Mouse (Mus musculus) brain, embryonic 14.5 days (tissue): ENCODE results near the gene Rhobtb3. TPM values are rescaled to one million over a fixed set of nuclear protein-coding genes. Genes with fewer than 3 reads are reported as not detected.
"Not testable (repeated sequence)": the region's sequence is repeated elsewhere in the genome, so short reads cannot be mapped to it uniquely, and the experiment has no call there.

Experiments used
- DNase-seq: peaks from one replicate; pipeline ENCODE4 v3.0.0-alpha.2; 2011; ENCODE audit warnings: low read depth
- CTCF ChIP-seq: fragments of 200-500 bp; IDR thresholded peaks from 2 replicates; pipeline ENCODE4 v1.5.1; 2012; ENCODE audit warnings: inconsistent platforms, mild to moderate bottlenecking, moderate library complexity, borderline replicate concordance; ENCODE audit not compliant: insufficient read depth, insufficient read length; ENCODE audit errors: extremely low read depth
- POLR2A ChIP-seq: fragments of 200-500 bp; IDR thresholded peaks from 2 replicates; pipeline ENCODE4 v1.6.1; 2012; ENCODE audit warnings: mild to moderate bottlenecking, inconsistent platforms, borderline replicate concordance; ENCODE audit not compliant: poor library complexity, insufficient read depth, insufficient read length, severe bottlenecking; ENCODE audit errors: extremely low read depth
- polyA plus RNA-seq: library from polyadenylated mRNA; depleted of rRNA; stranded (reverse); fragments of >200 nt; gene quantifications from 2 replicates; pipeline ENCODE4 v1.2.3, GENCODE M21; 2012

Gene Rhobtb3
- polyA plus RNA-seq, 1 experiment, result 25.3 TPM

- peak; percentile 24; the same call in 1 of the 2 replicates for TF ChIP-seq CTCF
- no peak for TF ChIP-seq POLR2A
- peak; percentile 64 for DNase-seq
Measured at GRCm38 (mm10) chr13:75942731-75943130, 994 bp downstream of the Rhobtb3 start.

GRCm38 (mm10) chr13:75941518-75942295 is 2.0 kb downstream of the Rhobtb3 start:
- DNase-seq, result peak; percentile 75
- TF ChIP-seq POLR2A (no peak), CTCF (no peak)

GRCm38 (mm10) chr13:75940791-75941517 is 2.8 kb downstream of the Rhobtb3 start:
- TF ChIP-seq CTCF, result no peak
- no peak for TF ChIP-seq POLR2A
- no peak for DNase-seq

- TF ChIP-seq CTCF (no peak), POLR2A (no peak)
- no peak for DNase-seq
Measured at GRCm38 (mm10) chr13:75938866-75939265, 4.9 kb downstream of the Rhobtb3 start.

- TF ChIP-seq POLR2A, result no peak
- no peak for TF ChIP-seq CTCF
- no peak for DNase-seq
Measured at GRCm38 (mm10) chr13:75933287-75933686, 10.4 kb downstream of the Rhobtb3 start.

GRCm38 (mm10) chr13:75931073-75931472 is 12.7 kb downstream of the Rhobtb3 start:
- no peak for TF ChIP-seq CTCF
- TF ChIP-seq POLR2A, result no peak
- DNase-seq, result peak; percentile 86

- TF ChIP-seq CTCF (no peak), POLR2A (no peak)
- DNase-seq, result no peak
Measured at GRCm38 (mm10) chr13:75930660-75931059, 13.1 kb downstream of the Rhobtb3 start.

- DNase-seq, result no peak
Measured at GRCm38 (mm10) chr13:75930023-75930422, 13.7 kb downstream of the Rhobtb3 start.

GRCm38 (mm10) chr13:75929071-75929470 is 14.7 kb downstream of the Rhobtb3 start:
- not testable (repeated sequence) for DNase-seq

More at GRCm38 (mm10) chr13:75930023-75930422, 13.7 kb downstream of the Rhobtb3 start:
- TF ChIP-seq CTCF (no peak), POLR2A (no peak)

GRCm38 (mm10) chr13:75927951-75928350 is 15.8 kb downstream of the Rhobtb3 start:
- DNase-seq, result no peak
- TF ChIP-seq POLR2A (no peak), CTCF (no peak)

- no peak for TF ChIP-seq POLR2A
- no peak for TF ChIP-seq CTCF
- DNase-seq, result no peak
Measured at GRCm38 (mm10) chr13:75914151-75914550, 29.6 kb downstream of the Rhobtb3 start.

- TF ChIP-seq POLR2A (no peak), CTCF (no peak)
- no peak for DNase-seq
Measured at GRCm38 (mm10) chr13:75908187-75908586, 35.5 kb downstream of the Rhobtb3 start.

GRCm38 (mm10) chr13:75907133-75907532 is 36.6 kb downstream of the Rhobtb3 start:
- TF ChIP-seq POLR2A (no peak), CTCF (no peak)
- DNase-seq, result no peak
